Comparison of ENCODE assay signal across 8 mouse cellular contexts in genomic region chr2:133552031-133552841, GRCm38 (mm10). TPM values are rescaled to one million over a fixed set of nuclear protein-coding genes. Genes with fewer than 3 reads are reported as not detected.
DNase-seq lines count a peak whose midpoint lies in the region; ATAC-seq and TF ChIP-seq lines count a peak whose summit lies in the region.

Gene Bmp2 (plus strand): TSS chr2:133552159.

- peak within 1 kb of the TSS; percentile 98 for H3K4me3 ChIP-seq in brown adipose tissue, adult 24 weeks (ENCODE audit: insufficient read depth, low read depth, low read length)
- H3K4me3 ChIP-seq in hindbrain, embryonic 16.5 days (ENCODE audit: low read length): peak within 1 kb of the TSS; percentile 71
- no peak within 1 kb of the TSS; the same call in 1 of the 2 replicates for H3K4me3 ChIP-seq in thymus, adult 2 months (ENCODE audit: control insufficient read depth, insufficient read depth, low read length)

- no peaks in the 10 kb centered on the region for H3K36me3 ChIP-seq in hindbrain, embryonic 16.5 days (ENCODE audit: control insufficient read depth, insufficient read depth, low read length)
- no peaks in the 10 kb centered on the region for H3K36me3 ChIP-seq in thymus, adult 2 months (ENCODE audit: control insufficient read depth, insufficient read depth, low read length)

- DNase-seq in R1 (ENCODE audit: low read depth, low spot score): peak; percentile 50
- peak; percentile 74 for DNase-seq in gastrocnemius, postnatal 14 days
- DNase-seq in left cerebral cortex, postnatal 14 days (ENCODE audit: low spot score in 2 of 2): peak; percentile 29 to 68
- DNase-seq in lung, postnatal 4 days: peak; percentile 76 to 87
- peak; percentile 62 to 70 for DNase-seq in right cerebral cortex, postnatal 10 days (ENCODE audit: low spot score in 2 of 2)
- DNase-seq in thymus, adult 2 months: no peak

- TF ChIP-seq POLR2A in thymus, adult 2 months (IDR thresholded peaks at IDR 0.05; ENCODE audit: control insufficient read depth, extremely low read depth, insufficient read depth, low read length, poor library complexity): no peak

- peak within 1 kb of the TSS; percentile 96 for H3K4me2 ChIP-seq in hindbrain, embryonic 16.5 days (ENCODE audit: low read length)

- H3K9me3 ChIP-seq in hindbrain, embryonic 16.5 days (ENCODE audit: control insufficient read depth, low read length): no peaks in the 10 kb centered on the region

- TF ChIP-seq CTCF in thymus, adult 2 months (IDR thresholded peaks at IDR 0.05; ENCODE audit: borderline replicate concordance, control insufficient read depth, extremely low read depth, insufficient read depth, low read length, poor library complexity): no peak

- H3K4me1 ChIP-seq in brown adipose tissue, adult 24 weeks (ENCODE audit: control insufficient read depth, insufficient read depth, insufficient read length, low read length): no peaks in the 10 kb centered on the region; the same call in none of the 2 replicates
- H3K4me1 ChIP-seq in hindbrain, embryonic 16.5 days (ENCODE audit: control insufficient read depth, insufficient read depth, low read depth, low read length): peaks cover 18% of the 10 kb centered on the region
- H3K4me1 ChIP-seq in thymus, adult 2 months (replicated peaks; ENCODE audit: control insufficient read depth, insufficient read depth, low read length): no peaks in the 10 kb centered on the region; the same call in 1 of the 2 replicates

- intact Hi-C loops in gastrocnemius, postnatal 14 days (cut with DNase I; ENCODE audit: low total_unique reads): loop anchor here (2.0 to 10.0 kb wide), 2 partner anchors 173 to 933 kb away; no protein-coding TSS in a partner anchor
- intact Hi-C loops in left cerebral cortex, postnatal 14 days (cut with DNase I): loop anchor here (2.0 to 5.0 kb wide), 3 partner anchors 440 to 990 kb away; no protein-coding TSS in a partner anchor

- WGBS in hindbrain, embryonic 16.5 days: under 1% methylated on average over 80 of the region's 110 CpGs
- 2% methylated on average over 106 of the region's 110 CpGs for WGBS in thymus, adult 2 months

- peak; percentile 76 for ATAC-seq in hindbrain, embryonic 16.5 days

- 0 out of 2 replicates have a peak within 1 kb of the TSS, but pooled peaks have one; percentile 52 for H3K27ac ChIP-seq in brown adipose tissue, adult 24 weeks (replicated peaks; ENCODE audit: low read depth, low read length)
- H3K27ac ChIP-seq in hindbrain, embryonic 16.5 days (ENCODE audit: low read depth, low read length): no peak within 1 kb of the TSS
- H3K27ac ChIP-seq in thymus, adult 2 months (ENCODE audit: control insufficient read depth, insufficient read depth, low read length): no peak within 1 kb of the TSS

- peaks cover 13% of the 10 kb centered on the region for H3K27me3 ChIP-seq in hindbrain, embryonic 16.5 days (replicated peaks; ENCODE audit: control insufficient read depth, insufficient read depth, low read length)
- H3K27me3 ChIP-seq in thymus, adult 2 months (ENCODE audit: control insufficient read depth, insufficient read depth, low read length): peaks cover 5% of the 10 kb centered on the region

- peak within 1 kb of the TSS; percentile 68 for H3K9ac ChIP-seq in hindbrain, embryonic 16.5 days (ENCODE audit: low read depth, low read length)

RNA-seq across cellular contexts. Expression of gene Bmp2, which starts in this region (rescaled TPM):
- 0.75 and 0.96 TPM in 2 replicates for polyA plus RNA-seq in brown adipose tissue, adult 24 weeks (2012; ENCODE audit: insufficient read depth, insufficient read length, missing spikeins)
- total RNA-seq in gastrocnemius, postnatal 14 days (2021): 1 to 10 TPM; 1.7 to 2.2 TPM
- polyA plus RNA-seq in hindbrain, embryonic 16.5 days (2015; fragmentation: Nextera tagmentation; extraction: Ambion mirVana): 2.5 and 3.0 TPM in 2 replicates
- total RNA-seq in left cerebral cortex, postnatal 14 days (2021): 1 to 10 TPM; 5.1 TPM
- polyA plus RNA-seq in thymus, adult 2 months (2012; rRNA removed): 1.3 and 1.5 TPM in 2 replicates
